Mouse (Mus musculus) stomach, postnatal 0 days (tissue): ENCODE measurements around the gene Golga3. TPM values are rescaled to one million over a fixed set of nuclear protein-coding genes. Genes with fewer than 3 reads are reported as not detected.

Source experiments
- ATAC-seq: fragments of 200-750 bp; cut with Nextera tagmentation; 2 replicates; pipeline ENCODE4 v1.8.0; 2017; ENCODE audit not compliant: low FRiP score, low TSS enrichment
- DNase-seq: peaks from one replicate; pipeline ENCODE4 v3.0.0-alpha.2; 2016; ENCODE audit warnings: low spot score
- H3K27ac ChIP-seq: fragments of 300-500 bp; sonication (generic); replicated peaks from 2 replicates; pipeline ENCODE4 v1.5.1; 2014; ENCODE audit warnings: mild to moderate bottlenecking, control low read depth
- H3K27me3 ChIP-seq: fragments of 300-500 bp; sonication (generic); 2 replicates; pipeline ENCODE4 v1.6.1; 2014; ENCODE audit warnings: low read length; ENCODE audit not compliant: control insufficient read depth, insufficient read depth
- H3K36me3 ChIP-seq: fragments of 300-500 bp; sonication (generic); 2 replicates; pipeline ENCODE4 v1.6.1; 2014; ENCODE audit warnings: low read length, mixed read lengths; ENCODE audit not compliant: control insufficient read depth, insufficient read depth
- H3K4me1 ChIP-seq: fragments of 300-500 bp; sonication (generic); replicated peaks from 2 replicates; pipeline ENCODE4 v1.6.1; 2014; ENCODE audit warnings: antibody characterized with exemption; ENCODE audit not compliant: control insufficient read depth, insufficient read depth
- H3K4me2 ChIP-seq: fragments of 300-500 bp; sonication (generic); replicated peaks from 2 replicates; pipeline ENCODE4 v1.6.1; 2014; ENCODE audit warnings: low read depth, mild to moderate bottlenecking, control low read depth, moderate library complexity
- H3K4me3 ChIP-seq: fragments of 300-500 bp; sonication (generic); 2 replicates; pipeline ENCODE4 v1.5.1; 2014; ENCODE audit warnings: low read depth, low read length, control low read depth
- H3K9ac ChIP-seq: fragments of 300-500 bp; sonication (generic); 2 replicates; pipeline ENCODE4 v1.6.1; 2014; ENCODE audit warnings: mild to moderate bottlenecking, low read length, control low read depth, mixed read lengths
- H3K9me3 ChIP-seq: fragments of 300-500 bp; sonication (generic); 2 replicates; pipeline ENCODE4 v1.6.1; 2016; ENCODE audit warnings: low read length; ENCODE audit not compliant: control insufficient read depth
- CTCF ChIP-seq: IDR thresholded peaks from 2 replicates; pipeline ENCODE4 v1.5.1; 2016; ENCODE audit warnings: antibody characterized with exemption, low read depth, mild to moderate bottlenecking, moderate library complexity
- EP300 ChIP-seq: optimal IDR thresholded peaks from 2 replicates; pipeline ENCODE3; 2016; ENCODE audit warnings: antibody characterized with exemption
- WGBS: fragments of 180-500 bp; shearing (Covaris S2); extraction: QIAGEN DNeasy Blood & Tissue Kit; methylation state at CpG from one replicate; pipeline ENCODE4 v1.1.7; 2014; 5-methylcytosine and 5-hydroxymethylcytosine counted together
- polyA plus RNA-seq: library from polyadenylated mRNA; unstranded; fragments of >200 nt; fragmentation: Nextera tagmentation; extraction: Ambion mirVana; gene quantifications from 2 replicates; pipeline ENCODE4 v1.2.1, GENCODE M21; 2015

The Golga3 gene
- polyA plus RNA-seq, 1 experiment from 2014 or later: 8.3 TPM

DNA sequence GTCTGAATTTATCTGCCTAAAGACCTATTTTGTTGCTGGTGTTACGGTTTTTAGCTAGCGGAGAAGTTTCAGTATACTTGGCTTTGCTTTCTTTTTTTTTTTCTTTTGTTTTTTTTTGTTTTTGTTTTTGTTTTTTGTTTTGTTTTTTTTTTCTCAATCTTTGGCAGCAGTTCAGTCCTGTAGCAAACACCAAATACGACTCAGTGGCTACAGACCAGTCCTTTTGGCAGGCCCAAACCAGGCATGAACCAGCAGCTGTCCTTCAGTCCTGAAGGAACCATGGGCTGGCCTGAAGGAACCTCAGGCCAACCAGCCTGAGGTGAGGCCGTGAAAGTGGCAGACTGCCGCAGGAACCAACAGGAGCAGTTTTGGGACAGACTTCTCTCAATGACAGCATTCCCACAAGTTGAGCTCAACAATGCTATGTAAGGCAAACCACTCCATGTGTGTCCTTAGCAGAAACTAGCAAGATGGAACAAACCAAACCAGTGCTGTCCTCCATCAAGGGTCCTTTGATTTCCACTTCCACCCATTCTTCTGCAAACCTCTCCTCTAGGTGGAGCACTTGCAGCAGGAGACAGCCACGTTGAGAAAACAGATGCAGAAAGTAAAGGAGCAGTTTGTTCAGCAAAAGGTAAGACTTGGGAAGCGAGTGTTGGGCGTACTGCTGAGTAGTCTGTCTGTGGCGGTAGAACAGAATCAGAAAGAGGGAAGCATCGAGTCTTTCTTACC, 26.8 kb downstream of the Golga3 start:
- ATAC-seq (no peak), DNase-seq (no peak)
- H3K4me2 ChIP-seq: no peak overlapping the region
- no peak overlapping the region for H3K9ac ChIP-seq
- H3K4me1 ChIP-seq: no peaks in the 10 kb centered on the region
- peaks cover 33% of the 10 kb centered on the region for H3K36me3 ChIP-seq
- TF ChIP-seq EP300 (no peak), CTCF (peak; percentile 61)
- no peak overlapping the region for H3K27ac ChIP-seq
- H3K4me3 ChIP-seq: no peak overlapping the region
- no peaks in the 10 kb centered on the region for H3K9me3 ChIP-seq
- 85% methylated on average over 10 of the region's 10 CpGs for WGBS
- H3K27me3 ChIP-seq: no peaks in the 10 kb centered on the region

DNA sequence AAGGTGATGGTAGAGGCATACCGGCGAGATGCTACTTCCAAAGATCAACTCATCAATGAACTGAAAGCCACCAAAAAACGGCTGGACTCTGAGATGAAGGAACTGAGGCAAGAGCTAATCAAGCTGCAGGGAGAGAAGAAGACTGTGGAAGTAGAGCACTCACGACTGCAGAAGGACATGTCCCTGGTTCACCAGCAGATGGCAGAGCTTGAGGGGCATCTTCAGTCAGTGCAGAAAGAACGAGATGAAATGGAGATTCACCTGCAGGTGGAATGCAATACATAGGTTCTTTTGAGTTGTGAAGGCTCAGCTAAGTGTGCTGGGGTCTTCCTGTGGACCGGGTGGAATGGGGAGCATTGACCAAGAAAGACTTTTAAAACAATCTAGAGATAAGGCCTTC, 28.3 kb downstream of the Golga3 start:
- Histone ChIP-seq H3K27ac (no peak overlapping the region), H3K27me3 (no peaks in the 10 kb centered on the region), H3K9me3 (no peaks in the 10 kb centered on the region), H3K9ac (no peak overlapping the region), H3K4me2 (no peak overlapping the region), H3K4me3 (no peak overlapping the region), H3K4me1 (no peaks in the 10 kb centered on the region), H3K36me3 (peaks cover 43% of the 10 kb centered on the region)
- 85% methylated on average over 6 of the region's 6 CpGs for WGBS
- TF ChIP-seq EP300: no peak
- peak; percentile 61 for TF ChIP-seq CTCF
- ATAC-seq (no peak), DNase-seq (no peak)

DNA sequence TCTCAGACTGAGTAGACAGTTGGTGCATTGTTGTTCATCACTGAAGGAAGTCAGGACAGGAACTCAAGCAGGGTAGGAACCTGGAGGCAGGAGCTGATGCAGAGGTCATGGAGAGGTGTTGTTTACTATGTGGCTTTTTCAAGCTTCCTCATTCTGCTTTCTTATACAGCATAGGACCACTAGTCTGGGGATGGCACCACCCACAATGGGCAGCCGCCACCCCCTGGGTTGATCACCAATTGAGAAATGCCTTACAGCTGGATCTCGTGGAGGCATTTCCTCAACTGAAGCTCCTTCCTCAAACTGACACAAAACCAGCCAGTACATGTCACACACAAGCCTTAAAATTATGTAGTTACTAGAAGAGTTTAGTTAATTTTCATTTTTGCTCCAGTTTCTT, 34.8 kb downstream of the Golga3 start:
- H3K4me3 ChIP-seq: no peak overlapping the region
- H3K9me3 ChIP-seq: no peaks in the 10 kb centered on the region
- no peak overlapping the region for H3K27ac ChIP-seq
- no peak overlapping the region for H3K4me2 ChIP-seq
- H3K27me3 ChIP-seq: no peaks in the 10 kb centered on the region
- H3K9ac ChIP-seq: no peak overlapping the region
- H3K36me3 ChIP-seq: peaks cover 44% of the 10 kb centered on the region
- WGBS: 85% methylated on average over 2 of the region's 2 CpGs
- DNase-seq (no peak), ATAC-seq (no peak)
- TF ChIP-seq EP300 (no peak), CTCF (no peak)
- H3K4me1 ChIP-seq: no peaks in the 10 kb centered on the region

DNA sequence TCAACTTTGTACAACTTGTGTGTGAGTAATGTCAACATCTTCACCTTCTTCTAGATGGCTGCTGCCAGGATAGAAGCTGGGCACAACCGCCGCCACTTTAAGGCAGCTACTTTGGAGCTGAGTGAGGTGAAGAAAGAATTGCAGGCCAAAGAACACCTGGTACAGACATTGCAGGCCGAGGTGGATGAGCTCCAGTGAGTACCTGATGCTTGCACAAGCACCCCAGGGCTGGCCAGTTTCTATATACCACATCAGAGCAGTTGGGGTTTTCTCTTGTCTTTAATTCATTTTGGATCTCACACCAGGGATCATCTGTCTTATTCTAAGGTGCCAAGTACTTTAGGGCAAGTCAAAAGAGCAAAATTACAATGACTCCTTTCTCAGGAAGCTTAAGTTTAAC, 40.3 kb downstream of the Golga3 start:
- Histone ChIP-seq H3K4me2 (no peak overlapping the region), H3K4me3 (no peak overlapping the region), H3K9me3 (no peaks in the 10 kb centered on the region), H3K27me3 (no peaks in the 10 kb centered on the region), H3K4me1 (no peaks in the 10 kb centered on the region), H3K27ac (no peak overlapping the region), H3K9ac (no peak overlapping the region), H3K36me3 (peaks cover 30% of the 10 kb centered on the region)
- ATAC-seq (no peak), DNase-seq (no peak)
- TF ChIP-seq EP300 (no peak), CTCF (no peak)
- WGBS: 94% methylated on average over 3 of the region's 3 CpGs

DNA sequence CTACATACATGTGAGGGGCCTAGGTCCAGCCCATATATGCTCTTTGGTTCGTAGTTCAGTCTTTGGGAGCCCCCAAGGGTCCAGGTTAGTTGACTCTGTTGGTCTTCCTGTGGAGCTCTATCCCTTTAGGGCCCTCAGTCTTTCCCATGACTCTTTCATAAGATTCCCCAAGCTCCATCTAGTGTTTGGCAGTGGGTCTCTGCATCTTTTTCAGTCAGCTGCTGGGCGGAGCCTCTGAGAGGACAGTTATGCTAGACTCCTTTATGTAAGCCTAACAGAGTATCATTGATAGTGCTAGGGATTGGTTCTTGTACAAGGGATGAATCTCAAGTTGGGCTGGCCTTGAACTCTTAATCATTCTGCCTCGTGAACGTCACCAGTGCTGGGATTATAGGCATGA, 43.8 kb downstream of the Golga3 start:
- TF ChIP-seq EP300 (no peak), CTCF (no peak)
- H3K4me3 ChIP-seq: no peak overlapping the region
- H3K4me1 ChIP-seq: no peaks in the 10 kb centered on the region
- H3K9ac ChIP-seq: no peak overlapping the region
- H3K27ac ChIP-seq: no peak overlapping the region
- peaks cover 26% of the 10 kb centered on the region for H3K36me3 ChIP-seq
- no peaks in the 10 kb centered on the region for H3K27me3 ChIP-seq
- no peaks in the 10 kb centered on the region for H3K9me3 ChIP-seq
- 91% methylated on average over 4 of the region's 4 CpGs for WGBS
- ATAC-seq (no peak), DNase-seq (no peak)
- H3K4me2 ChIP-seq: no peak overlapping the region

DNA sequence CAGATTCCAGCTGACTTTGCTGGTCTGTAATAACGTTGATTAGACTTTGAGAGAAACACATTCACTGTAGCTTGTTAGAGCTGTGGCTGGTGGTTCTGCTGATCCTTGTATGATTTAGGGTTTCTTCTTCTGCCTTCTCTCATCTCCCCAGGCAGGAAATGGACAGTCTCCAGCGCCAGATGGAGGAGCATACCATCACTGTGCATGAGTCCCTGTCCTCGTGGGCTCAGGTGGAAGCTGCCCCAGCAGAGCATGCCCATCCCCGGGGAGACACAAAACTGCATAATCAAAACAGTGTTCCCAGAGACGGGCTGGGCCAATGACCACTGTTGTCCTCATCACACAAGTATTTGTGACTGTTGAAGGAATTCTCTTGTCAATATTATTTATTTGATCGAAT, 46.3 kb downstream of the Golga3 start:
- Histone ChIP-seq H3K27me3 (no peaks in the 10 kb centered on the region), H3K4me3 (no peak overlapping the region), H3K4me2 (no peak overlapping the region), H3K9me3 (no peaks in the 10 kb centered on the region), H3K4me1 (no peaks in the 10 kb centered on the region), H3K36me3 (peaks cover 25% of the 10 kb centered on the region), H3K27ac (no peak overlapping the region), H3K9ac (no peak overlapping the region)
- TF ChIP-seq EP300: no peak
- no peak for TF ChIP-seq CTCF
- ATAC-seq (no peak), DNase-seq (no peak)
- WGBS: 85% methylated on average over 6 of the region's 6 CpGs
